Mouse (Mus musculus) T-helper 17 cell (primary cell): ENCODE results near the gene Fv1.

Experiments used
- in situ Hi-C, 2 experiments: fragments of 300-600 bp; cut with MboI, MseI; formaldehyde crosslinking; loops; 1 replicate in 1 of 2; 2 replicates in 1 of 2; pipeline ENCODE4 v1.15.1; 2025; ENCODE audit warnings: high pct_unique_total_duplicates in 2 of 2

Gene Fv1

DNA sequence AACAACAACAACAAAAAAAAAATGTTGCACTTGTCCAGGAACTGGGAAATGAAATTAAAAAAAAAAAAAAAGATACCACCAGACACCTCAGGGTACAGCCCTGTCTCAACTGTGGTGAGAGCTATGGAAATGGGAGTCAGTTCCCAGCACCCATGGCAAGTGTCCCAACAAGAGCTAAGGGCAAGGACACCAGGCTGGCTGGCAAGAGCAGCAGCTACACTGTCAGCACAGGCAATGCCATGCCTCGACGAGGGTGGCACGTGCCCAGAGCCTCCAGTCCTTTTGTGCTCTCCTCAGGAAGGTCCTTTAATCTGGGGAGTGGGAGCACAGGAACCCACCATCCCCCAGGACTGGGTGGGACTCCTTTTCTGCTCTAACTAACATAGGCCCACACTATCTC lies 15.4 kb downstream of the Fv1 start:
- in situ Hi-C loops: no loop called here

DNA sequence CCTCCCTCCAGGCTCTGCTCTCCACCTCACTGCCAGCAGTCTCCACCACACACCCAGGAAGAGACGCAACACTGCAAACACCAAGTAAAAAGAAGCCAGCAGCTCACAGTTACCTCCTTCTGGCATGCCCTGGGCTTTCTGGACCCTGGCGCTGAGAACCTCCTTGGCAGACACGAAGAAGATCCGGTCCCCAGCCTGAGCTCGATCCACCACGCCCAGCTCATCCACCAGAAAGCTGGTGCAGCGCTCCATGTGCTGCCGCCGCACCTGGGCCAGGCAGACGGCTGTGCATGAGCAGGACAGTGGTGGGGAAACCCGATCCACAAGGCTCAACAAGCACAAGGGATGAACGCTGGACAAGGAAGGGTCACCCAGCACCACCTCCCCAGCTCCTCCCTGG lies 17.4 kb downstream of the Fv1 start:
- in situ Hi-C loops: no loop called here

DNA sequence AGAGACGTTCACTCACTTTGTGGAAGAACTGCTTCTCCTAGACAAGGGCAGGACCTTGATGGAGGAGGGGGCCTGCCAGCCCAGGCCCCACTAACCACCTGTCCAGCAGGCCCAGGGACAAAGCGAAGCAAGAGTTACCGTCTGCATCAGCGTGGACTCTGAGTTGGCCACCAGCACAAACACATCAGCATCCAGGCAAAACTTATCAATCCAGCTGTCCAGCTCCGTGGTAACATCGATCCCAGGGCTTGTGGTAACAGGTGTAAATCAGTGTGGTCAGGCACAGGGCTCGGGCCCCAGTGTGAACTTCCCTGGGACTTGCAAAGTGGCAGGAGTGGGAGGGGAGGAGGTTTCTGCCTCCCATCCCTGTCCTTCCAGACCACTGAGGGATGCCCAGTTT lies 18.5 kb downstream of the Fv1 start:
- in situ Hi-C loops: no loop called here

DNA sequence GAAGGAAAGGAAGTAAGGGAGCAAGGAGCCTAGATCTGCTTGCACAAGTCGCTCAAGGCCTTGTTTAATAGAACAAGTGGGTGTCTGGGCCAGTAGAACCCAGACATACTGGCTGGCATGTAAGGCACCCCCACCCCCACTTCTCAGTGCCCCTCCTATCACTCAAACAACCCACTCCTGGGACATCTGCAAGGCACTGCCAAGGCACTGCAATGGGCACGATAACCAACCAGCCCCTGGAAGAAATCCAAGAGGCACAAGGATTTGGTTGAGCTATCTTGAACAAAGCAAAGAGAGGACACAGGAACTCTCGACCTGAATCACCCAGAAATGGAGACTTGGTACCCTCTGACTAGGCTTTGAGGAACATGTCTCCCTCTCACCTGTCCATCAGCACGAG lies 19.5 kb downstream of the Fv1 start:
- in situ Hi-C loops: no loop called here

DNA sequence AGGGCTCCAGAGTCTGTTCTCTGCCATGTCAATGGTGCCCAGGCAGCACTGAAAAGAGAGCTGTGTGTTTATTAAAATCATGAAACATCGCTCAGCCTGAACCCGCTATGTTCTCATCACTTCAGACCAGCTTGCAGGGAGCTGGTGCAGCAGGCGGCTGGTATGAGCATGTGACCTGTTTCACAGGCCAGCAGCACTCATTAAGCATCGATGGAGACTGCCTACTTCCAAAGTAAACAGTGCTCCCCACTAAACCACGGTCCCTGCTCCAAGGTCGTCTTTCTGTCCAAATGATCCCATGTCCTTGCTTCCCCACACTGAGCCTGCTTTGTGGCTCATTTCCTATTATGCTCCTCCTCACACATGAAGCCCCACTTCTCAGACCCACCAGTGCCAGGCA lies 21.6 kb downstream of the Fv1 start:
- in situ Hi-C loops: no loop called here

DNA sequence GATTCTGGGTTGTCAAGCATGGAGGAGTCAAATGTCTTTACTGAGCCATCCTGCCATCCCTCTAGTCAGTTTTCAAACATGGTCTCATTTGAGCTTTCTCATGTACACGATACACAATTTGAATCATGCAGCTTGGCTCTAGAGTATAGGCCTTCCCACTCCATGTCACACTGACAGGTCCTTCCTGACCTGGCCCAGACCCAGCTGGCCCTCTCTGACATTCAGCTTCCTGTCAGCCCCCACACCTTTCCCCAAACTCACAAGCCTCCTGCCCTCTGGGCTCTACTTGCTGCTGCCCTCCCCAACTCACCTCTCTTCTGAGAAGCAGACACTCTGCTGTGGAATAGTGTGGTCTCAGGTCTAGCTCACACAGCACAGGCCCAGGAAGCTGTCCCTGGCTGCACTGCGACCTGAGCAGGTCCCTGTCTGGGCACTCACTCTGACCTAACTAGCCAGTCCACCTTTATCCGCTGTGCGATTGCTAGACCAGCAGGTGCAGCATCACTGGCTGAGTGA lies 27.1 kb downstream of the Fv1 start:
- in situ Hi-C loops: no loop called here

DNA sequence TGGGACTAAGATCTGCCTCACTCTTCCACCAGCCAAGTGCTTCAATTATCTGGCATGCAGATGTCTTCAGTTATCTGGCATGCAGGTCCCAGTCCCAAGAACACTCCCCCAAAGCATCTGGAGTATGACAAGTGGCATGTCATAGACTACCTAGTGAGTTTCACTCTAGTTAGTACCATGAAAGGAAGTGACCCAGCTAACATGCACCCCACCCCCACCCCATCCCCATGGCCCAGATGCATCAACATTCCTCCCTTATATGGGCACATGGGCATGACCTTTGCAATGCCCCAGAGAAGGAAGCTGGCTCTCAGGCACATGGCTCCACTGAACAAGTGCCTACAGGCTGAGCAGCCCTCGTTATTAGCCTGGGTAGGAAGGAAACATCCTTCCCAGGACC lies 27.6 kb downstream of the Fv1 start:
- in situ Hi-C loops: no loop called here

DNA sequence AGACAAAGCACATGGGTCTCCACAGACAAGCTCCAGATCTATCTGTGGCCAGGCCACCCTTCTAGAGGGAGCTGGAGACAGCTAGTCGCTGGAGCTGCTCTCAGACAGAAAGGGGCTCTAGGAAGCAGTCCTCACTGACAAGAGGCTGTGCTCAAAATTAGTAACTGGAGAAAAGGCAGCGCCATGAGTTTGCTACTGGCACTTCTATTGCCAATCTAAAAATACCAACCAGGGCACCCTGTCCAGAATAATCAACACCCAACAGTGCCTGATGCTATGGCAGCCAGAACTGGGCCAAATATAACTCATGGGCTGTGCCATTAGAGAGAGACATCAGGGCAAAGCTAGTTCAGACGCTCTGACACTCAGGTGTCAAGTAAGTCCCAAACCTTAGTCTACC lies 28.6 kb downstream of the Fv1 start:
- in situ Hi-C loops: no loop called here

DNA sequence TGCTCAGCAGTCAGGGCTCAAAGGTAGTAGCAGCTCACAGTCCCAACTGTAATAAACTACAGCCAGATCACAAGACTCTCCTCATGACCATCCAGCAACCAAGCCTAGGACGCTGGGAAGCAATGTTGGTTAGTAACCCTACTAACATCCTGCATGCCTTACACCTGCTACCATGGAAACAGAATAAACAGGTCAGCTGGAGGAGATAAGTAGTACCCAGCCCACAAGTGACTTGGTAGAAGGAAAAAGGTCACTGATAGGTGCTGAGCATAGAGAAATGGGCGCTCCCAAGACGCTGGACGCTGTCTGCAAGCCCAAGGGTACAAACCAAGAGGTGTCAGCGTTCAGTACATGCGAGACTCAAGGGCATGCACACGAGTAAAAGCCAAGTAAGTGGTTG lies 31.7 kb downstream of the Fv1 start:
- in situ Hi-C loops: no loop called here

DNA sequence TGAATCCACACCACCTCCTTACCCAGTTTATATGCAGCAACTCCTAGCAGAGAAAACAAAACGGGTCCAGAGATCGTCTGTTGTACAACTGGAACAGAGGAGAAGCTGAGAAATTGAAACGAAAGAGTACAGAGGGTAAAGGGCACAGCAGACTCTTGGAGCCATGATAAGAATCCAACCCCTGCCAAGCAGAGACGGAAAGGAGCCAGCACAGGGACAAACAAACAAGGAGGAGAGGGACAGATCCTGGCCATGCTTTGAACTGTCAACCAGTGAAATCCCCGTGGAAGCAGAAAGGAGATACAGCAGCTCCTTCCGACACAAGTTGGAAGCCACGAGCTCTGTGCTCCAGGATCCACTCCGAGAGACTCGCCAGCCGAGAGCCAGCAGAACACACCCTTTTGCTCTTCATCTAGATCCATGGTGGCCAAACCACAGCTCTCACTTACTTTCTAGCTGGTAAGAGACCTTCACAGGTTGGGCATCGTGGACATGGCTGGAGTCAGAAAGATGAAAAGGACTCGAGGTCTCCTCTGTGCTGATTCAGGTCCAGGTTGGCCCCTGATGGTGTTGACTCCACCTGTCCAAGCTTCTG lies 34.2 kb downstream of the Fv1 start:
- in situ Hi-C loops: no loop called here

DNA sequence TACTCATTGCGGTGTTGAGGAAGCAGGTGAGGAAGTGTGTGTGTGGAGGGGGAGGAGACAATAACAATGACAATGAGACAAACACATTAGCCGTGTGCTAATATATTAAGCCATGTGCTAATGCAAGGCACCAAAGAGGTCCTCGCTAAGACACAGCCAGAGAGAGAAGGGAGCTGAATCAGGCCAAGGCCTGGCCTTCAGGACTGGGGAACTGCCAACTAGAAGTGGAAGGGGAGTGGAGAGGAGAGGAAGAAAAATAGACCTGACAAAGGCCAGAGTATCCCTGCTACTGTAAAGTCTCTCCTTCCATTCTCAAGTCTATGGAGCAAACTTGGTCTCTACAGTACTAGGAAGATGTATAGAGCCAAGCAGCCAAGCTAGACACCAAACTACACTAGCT lies 34.8 kb downstream of the Fv1 start:
- in situ Hi-C loops: no loop called here

DNA sequence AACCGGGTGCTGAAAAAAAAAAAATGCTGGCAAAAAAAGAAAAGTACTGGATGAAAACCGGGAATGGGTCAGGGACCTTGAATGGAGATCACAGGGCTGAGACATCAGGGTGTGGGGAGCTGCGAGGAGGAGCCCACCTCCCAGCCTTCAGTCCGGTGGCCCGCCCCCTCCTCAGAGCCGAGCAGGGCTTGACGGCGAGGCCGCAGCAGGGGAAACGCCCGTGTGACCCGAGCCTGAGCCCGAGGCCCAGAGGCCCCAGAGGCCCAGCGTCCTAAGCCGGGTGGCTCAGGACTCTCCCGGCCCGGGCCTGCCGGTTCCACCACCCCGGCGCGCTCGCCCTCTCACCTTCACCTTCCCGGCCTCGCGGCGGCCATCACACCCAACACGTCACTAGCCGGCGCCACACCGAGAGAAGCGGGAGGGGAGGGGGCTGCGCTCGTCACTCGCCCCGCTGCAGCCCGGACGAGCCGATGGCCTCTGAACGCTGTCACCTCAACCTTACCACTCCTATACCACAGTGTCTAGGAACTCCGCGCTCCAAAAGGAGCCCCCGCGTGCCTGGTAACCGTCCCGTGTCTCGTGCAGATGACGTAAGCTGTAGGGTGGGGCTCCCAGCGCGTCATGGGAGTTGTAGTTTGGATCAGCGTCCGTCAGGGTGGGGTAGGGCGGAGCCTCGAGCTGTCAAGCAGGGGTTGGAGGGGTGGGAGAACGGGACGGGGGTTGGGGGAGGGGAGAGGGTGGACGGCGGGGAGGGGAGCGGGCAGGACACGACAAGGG lies 35.7 kb downstream of the Fv1 start, which contains the start of gene Mfn2:
TSS of gene Mfn2 (minus strand) at position 392 of the 777 bp plus-strand sequence.
- in situ Hi-C loops: no loop called here

DNA sequence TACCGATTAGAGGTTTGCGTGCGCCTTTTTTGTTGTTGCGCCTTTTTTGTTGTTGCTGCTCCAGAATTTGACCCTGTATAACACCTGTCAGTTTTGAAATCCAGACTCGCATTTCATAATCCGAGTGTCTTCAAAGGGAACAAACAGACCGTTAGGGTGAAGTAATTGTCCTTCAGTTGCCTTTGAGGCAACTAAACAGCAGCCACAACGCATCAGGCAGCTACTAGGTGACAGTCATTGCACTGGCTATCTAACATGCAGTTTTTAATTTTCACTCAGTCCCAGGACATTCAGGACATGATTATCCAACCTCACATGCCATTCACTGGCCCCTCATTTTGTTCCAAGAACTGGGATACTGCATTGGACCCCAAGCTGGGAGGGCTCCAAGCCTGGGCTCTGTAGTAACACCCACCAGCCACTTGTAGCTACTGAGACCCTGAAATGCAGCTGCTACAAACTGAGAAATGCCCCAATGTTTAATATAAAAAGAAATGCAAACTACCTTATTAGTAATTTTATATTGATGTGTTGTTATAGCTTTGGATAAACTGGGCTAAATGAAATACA lies 36.4 kb downstream of the Fv1 start:
- in situ Hi-C loops: no loop called here

DNA sequence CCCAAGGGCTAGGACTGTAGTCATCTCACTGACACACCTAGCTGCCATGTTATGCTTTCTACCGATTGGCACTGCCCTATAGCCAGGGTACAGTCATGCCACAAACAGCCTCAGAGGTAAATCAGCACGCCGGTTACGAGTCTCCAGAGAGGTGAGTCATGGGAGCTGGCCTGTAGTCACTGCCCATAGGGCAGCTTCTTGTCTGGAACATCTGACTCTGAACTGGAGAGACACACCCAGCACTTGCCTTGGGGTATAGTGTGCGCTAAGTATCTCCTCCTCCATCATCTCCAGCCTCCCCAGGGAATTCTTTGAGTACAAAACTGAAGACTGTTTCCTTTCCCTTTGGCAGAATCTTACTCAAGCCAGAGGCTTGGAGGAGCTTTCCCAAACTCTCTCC lies 37.5 kb downstream of the Fv1 start:
- in situ Hi-C loops: no loop called here

DNA sequence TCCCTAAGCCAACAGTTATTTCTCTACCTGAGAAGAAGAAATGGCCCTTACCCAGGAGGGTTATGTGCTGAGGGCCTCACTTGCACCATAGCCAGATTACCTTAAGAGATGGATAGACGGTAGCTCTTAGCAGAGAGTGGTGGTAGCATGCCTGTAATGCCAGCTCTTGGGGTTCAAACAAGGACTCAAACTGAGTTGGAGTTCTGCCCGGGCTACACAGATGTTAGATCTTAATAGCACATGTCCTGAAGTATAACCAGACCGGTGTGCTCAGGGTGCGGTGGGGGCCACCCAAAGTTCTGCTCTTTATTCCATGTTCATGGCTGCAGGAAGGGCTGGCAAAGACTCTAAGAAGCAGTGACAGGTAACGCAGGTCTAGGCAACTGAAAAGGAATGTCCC lies 40.7 kb downstream of the Fv1 start:
- in situ Hi-C loops: no loop called here

DNA sequence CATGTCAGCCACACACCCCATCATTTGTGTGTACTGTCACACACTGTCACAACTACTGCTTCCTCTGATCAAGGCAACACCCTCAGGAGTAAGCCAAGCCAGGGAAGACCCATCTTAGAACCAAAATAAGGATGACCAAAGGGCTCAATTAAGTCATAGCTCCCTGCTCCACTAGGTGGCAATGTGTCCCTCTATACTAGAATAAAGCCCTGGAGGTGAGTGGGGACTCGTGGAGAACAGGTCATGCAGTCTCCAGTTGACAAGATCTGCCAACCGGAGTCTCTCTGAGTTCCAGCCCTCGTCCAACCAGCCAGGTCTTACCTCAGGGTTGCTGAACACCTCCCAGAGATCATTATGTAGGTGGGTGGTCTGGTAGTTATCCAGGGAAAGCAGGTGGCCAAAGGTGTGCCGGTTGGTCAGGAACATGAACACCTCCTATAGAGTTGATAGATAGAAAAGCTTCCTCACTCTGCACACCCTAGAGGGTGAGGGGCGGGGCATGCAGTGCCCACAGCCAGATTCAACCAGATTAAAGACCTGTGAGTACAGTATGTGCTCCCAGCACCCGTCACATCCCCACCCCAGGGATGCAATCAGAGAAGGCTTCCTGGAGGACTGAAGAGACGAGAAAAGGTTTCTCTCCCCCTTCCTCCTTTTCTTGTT lies 49.8 kb downstream of the Fv1 start:
- in situ Hi-C loops: no loop called here
